Comparison of ENCODE assay signal across 19 mouse cellular contexts in the genomic region with DNA sequence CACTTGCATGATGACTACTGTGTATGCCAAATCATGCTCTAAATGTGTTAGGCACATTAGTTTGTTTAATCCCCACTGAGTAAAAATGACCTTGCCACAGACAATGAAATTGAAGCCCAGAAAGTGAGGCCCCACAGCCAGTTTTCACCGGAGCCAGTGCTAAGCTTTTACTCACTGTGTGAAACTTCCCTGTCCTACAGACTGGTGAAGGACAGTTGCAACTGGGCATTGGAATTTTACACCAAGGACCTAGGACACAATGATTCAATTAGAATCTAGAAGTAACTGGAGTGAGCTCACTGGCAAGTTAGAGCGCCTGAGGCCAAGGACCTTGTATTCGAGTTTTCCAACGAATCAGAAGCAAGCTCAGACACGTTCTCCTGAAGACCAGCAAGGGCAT.
DNase-seq lines count a peak whose midpoint lies in the region; ATAC-seq lines count a peak whose summit lies in the region.
"Had no signal": no experiment of that assay in that cellular context is flagged by ENCODE, and none has a peak within 500 bp of the region (broad histone marks: within the 10 kb centered on the region; RNA-seq: fewer than 3 reads in every experiment).

No protein-coding gene starts in this region.

- intact Hi-C loops in heart, postnatal 25 days (cut with DNase I) = no loop called here

- H3K36me3 ChIP-seq in heart, embryonic 11.5 days (ENCODE audit: control insufficient read depth, insufficient read depth, low read length) = no peaks in the 10 kb centered on the region
- H3K36me3 ChIP-seq in heart, embryonic 15.5 days = no peaks in the 10 kb centered on the region
- H3K36me3 ChIP-seq: embryonic facial prominence, embryonic 10.5 days; G1E; hindbrain, embryonic 15.5 days had no signal

- H3K4me3 ChIP-seq in heart, embryonic 11.5 days (ENCODE audit: low read depth, low read length) = no peak overlapping the region
- no peak overlapping the region for H3K4me3 ChIP-seq in heart, embryonic 15.5 days
- H3K4me3 ChIP-seq: embryonic facial prominence, embryonic 10.5 days; forebrain, embryonic 13.5 days; hindbrain, embryonic 15.5 days had no signal

- H3K4me2 ChIP-seq in heart, embryonic 11.5 days = no peak overlapping the region
- H3K4me2 ChIP-seq in heart, embryonic 15.5 days = no peak overlapping the region
- H3K4me2 ChIP-seq: forebrain, embryonic 13.5 days; hindbrain, embryonic 15.5 days had no signal

- peaks cover 16% of the 10 kb centered on the region; the same call in 1 of the 2 replicates for H3K4me1 ChIP-seq in heart, embryonic 11.5 days (ENCODE audit: control insufficient read depth, insufficient read depth, low read length)
- peaks cover 21% of the 10 kb centered on the region for H3K4me1 ChIP-seq in heart, embryonic 15.5 days (replicated peaks)

- no peaks in the 10 kb centered on the region for H3K27me3 ChIP-seq in heart, embryonic 11.5 days (ENCODE audit: control insufficient read depth, insufficient read depth, low read length)
- H3K27me3 ChIP-seq in heart, embryonic 15.5 days = no peaks in the 10 kb centered on the region
- H3K27me3 ChIP-seq: hindbrain, embryonic 15.5 days had no signal

- H3K9ac ChIP-seq in heart, embryonic 11.5 days (ENCODE audit: low read depth, low read length) = no peak overlapping the region
- H3K9ac ChIP-seq in heart, embryonic 15.5 days = no peak overlapping the region
- H3K9ac ChIP-seq: forebrain, embryonic 13.5 days; forebrain, postnatal 0 days; hindbrain, embryonic 15.5 days had no signal

- peak overlapping the region; percentile 35 for H3K27ac ChIP-seq in heart, embryonic 11.5 days (ENCODE audit: low read depth, low read length)
- H3K27ac ChIP-seq in heart, embryonic 15.5 days = peak overlapping the region; percentile 79
- H3K27ac ChIP-seq: embryonic facial prominence, embryonic 10.5 days; forebrain, embryonic 13.5 days; hindbrain, embryonic 15.5 days; kidney, postnatal 0 days had no signal

- ATAC-seq in heart, embryonic 11.5 days (replicated peaks; ENCODE audit: insufficient number of reproducible peaks, low FRiP score, low TSS enrichment) = no peak
- ATAC-seq in heart, embryonic 15.5 days (replicated peaks; ENCODE audit: insufficient number of reproducible peaks, insufficient read depth, low FRiP score, low read depth) = no peak
- ATAC-seq: CD4-positive, CD25-positive, alpha-beta regulatory T cell, adult 4 months; forebrain, embryonic 13.5 days; forebrain, postnatal 0 days; intestine, embryonic 16.5 days had no signal

- H3K9me3 ChIP-seq in heart, embryonic 11.5 days (replicated peaks; ENCODE audit: control insufficient read depth, low read length) = no peaks in the 10 kb centered on the region
- no peaks in the 10 kb centered on the region for H3K9me3 ChIP-seq in heart, embryonic 15.5 days (replicated peaks)
- H3K9me3 ChIP-seq: embryonic facial prominence, embryonic 10.5 days; forebrain, embryonic 13.5 days; G1E; hindbrain, embryonic 15.5 days had no signal

- 81% methylated on average over 5 of the region's 5 CpGs for WGBS in heart, embryonic 11.5 days (ENCODE audit: insufficient replicate concordance)
- 73% methylated on average over 5 of the region's 5 CpGs for WGBS in heart, embryonic 15.5 days

- DNase-seq in adrenal gland, adult 2 months = peak; percentile 15
- DNase-seq in adrenal gland, postnatal 25 days = no peak
- no peak for DNase-seq in heart, postnatal 25 days (ENCODE audit: low spot score)
- no peak for DNase-seq in heart, adult 9 months (ENCODE audit: low spot score in 2 of 2)
- peak; percentile 7 to 15 for DNase-seq in kidney, postnatal 36 days
- DNase-seq in kidney, postnatal 10 days = no peak
- DNase-seq: adrenal gland, postnatal 14 days; B cell, adult 2 months; cerebellum, adult 2 months; forebrain, postnatal 0 days had no signal

Comparison
In these comparisons a context has a peak if more than half of its experiments do, and no peak if none do; other contexts are left out.
1. DNase-seq: peak in adrenal gland, adult 2 months (single experiment) and kidney, postnatal 36 days (2 of 2); none in adrenal gland, postnatal 25 days (single experiment), heart, postnatal 25 days (single experiment), heart, adult 9 months (0 of 2) and kidney, postnatal 10 days (single experiment).